Mouse (Mus musculus): ENCODE data around the gene Inafm1. TPM values are rescaled to one million over a fixed set of nuclear protein-coding genes. Genes with fewer than 3 reads are reported as not detected.

Gene Inafm1
- 5.6 and 7.4 TPM in 2 replicates for total RNA-seq (2012; rRNA removed)
- total RNA-seq (2014; rRNA removed), result 1.1 and 1.5 TPM in 2 replicates
- 9.3 and 9.5 TPM in 2 replicates for polyA plus RNA-seq (2012; ENCODE audit: insufficient read length, low read depth)

GRCm38 (mm10) chr7:16273081-16273765 is at the start of gene Inafm1:
Gene Inafm1, minus strand, starts transcription at chr7:16273617.
- dilution Hi-C loops (cut with MboI; ENCODE audit: extremely low pct_ligation_motif_present, extremely low pct_unique_long_range_greater_than_20kb, low sequenced_read_pairs) (no loop called here), in situ Hi-C loops (cut with MboI; ENCODE audit: low pct_ligation_motif_present, low pct_unique_long_range_greater_than_20kb, low sequenced_read_pairs) (loop anchor here (5.0 to 25.0 kb wide), 2 partner anchors 91 to 211 kb away; partner anchors contain the start of gene Zfp541)
- Histone ChIP-seq H3K27ac (ENCODE audit: insufficient read depth, low read depth) (peak within 1 kb of the TSS; percentile 50), H3K4me1 (ENCODE audit: control insufficient read depth in 1 of 2, insufficient read depth in 2 of 2) (peaks cover 13 to 27% of the 10 kb centered on the region in 2 experiments), H3K79me2 (replicated peaks; ENCODE audit: control insufficient read depth, extremely low read depth, insufficient read depth, poor library complexity, severe bottlenecking) (no peaks in the 10 kb centered on the region), H3K9me3 (replicated peaks; ENCODE audit: low read length) (no peaks in the 10 kb centered on the region), H3K27me3 (replicated peaks) (no peaks in the 10 kb centered on the region), H3K9ac (ENCODE audit: insufficient read depth, low read depth) (peak within 1 kb of the TSS; percentile 55), H3K36me3 (replicated peaks in 1 of 2; ENCODE audit: control insufficient read depth in 1 of 2, insufficient read depth in 1 of 2, low read length in 1 of 2) (peaks cover 28 to 51% of the 10 kb centered on the region in 2 experiments), H3K4me3 (replicated peaks in 1 of 3; ENCODE audit: low read depth in 2 of 3, low read length in 2 of 3, poor library complexity in 1 of 3) (peak within 1 kb of the TSS; percentile 58 to 72 (median 65)), H3K4me2 (ENCODE audit: insufficient read depth, low read depth, poor library complexity, severe bottlenecking) (peak within 1 kb of the TSS; percentile 67)
- 0 out of 2 replicates have a peak, but pooled peaks have one; percentile 53 for TF ChIP-seq E2F4 (IDR thresholded peaks at IDR 0.05; ENCODE audit: insufficient replicate concordance, low read depth, low read length)
- no peak for TF ChIP-seq SMC3 (IDR thresholded peaks at IDR 0.05; ENCODE audit: low read depth, low read length)
- no peak for TF ChIP-seq PAX5 (IDR thresholded peaks at IDR 0.05; ENCODE audit: low read length)
- TF ChIP-seq ELF1 (IDR thresholded peaks at IDR 0.05; ENCODE audit: low read depth, low read length), result peak; percentile 25; the same call in 1 of the 2 replicates
- peak; percentile 59; the same call in 1 of the 2 replicates for TF ChIP-seq MAZ (IDR thresholded peaks at IDR 0.05; ENCODE audit: low read depth, low read length)
- DNase-seq (ENCODE audit: extremely low read depth), result peak; percentile 95

DNA sequence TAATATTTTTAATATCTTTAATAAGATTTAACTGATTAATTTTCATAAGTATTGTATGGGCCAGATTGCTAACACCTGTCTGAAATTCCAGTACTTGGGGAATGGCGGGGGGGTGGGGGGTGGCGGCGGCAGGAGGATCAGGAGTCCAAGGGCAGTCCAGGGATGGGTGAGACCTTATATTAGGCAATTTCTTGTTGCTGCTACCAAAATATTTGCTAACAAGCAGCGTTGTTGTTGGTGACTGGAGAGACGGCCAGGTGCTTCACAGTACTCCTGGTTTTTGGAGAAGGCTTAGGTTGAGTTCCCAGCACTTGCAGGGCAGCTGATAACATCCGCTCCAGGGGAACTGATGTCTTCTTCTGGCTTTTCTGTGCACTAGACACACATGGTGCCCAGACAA is 47.1 kb upstream of the Inafm1 start:
- peaks cover 33 to 63% of the 10 kb centered on the region in 2 experiments for H3K36me3 ChIP-seq (replicated peaks in 1 of 2; ENCODE audit: control insufficient read depth in 1 of 2, insufficient read depth in 1 of 2, low read length in 1 of 2)
- in situ Hi-C loops (cut with MboI; ENCODE audit: low pct_ligation_motif_present, low pct_unique_long_range_greater_than_20kb, low sequenced_read_pairs), result no loop called here
- no peak for TF ChIP-seq UBTF (IDR thresholded peaks at IDR 0.05; ENCODE audit: low read depth, low read length)
- TF ChIP-seq RCOR1 (conservative IDR thresholded peaks at IDR 0.05; ENCODE audit: low read depth, low read length), result no peak
- TF ChIP-seq POLR2AphosphoS2 (IDR thresholded peaks at IDR 0.05; ENCODE audit: low read depth, low read length), result no peak
- TF ChIP-seq MYC (IDR thresholded peaks at IDR 0.05; ENCODE audit: low read depth, low read length), result no peak
- TF ChIP-seq USF2 (conservative IDR thresholded peaks at IDR 0.05; ENCODE audit: low read depth, low read length), result no peak
- TF ChIP-seq ZC3H11A (IDR thresholded peaks at IDR 0.05; ENCODE audit: low read depth, low read length), result no peak
- TF ChIP-seq JUND (conservative IDR thresholded peaks at IDR 0.05; ENCODE audit: low read depth, low read length), result no peak
- no peak for TF ChIP-seq MEF2A (IDR thresholded peaks at IDR 0.05; ENCODE audit: borderline replicate concordance, low read depth, low read length)
- TF ChIP-seq BHLHE40 (IDR thresholded peaks at IDR 0.05; ENCODE audit: low read depth, low read length), result no peak
- no peak for TF ChIP-seq POLR2A (IDR thresholded peaks at IDR 0.05; ENCODE audit: low read depth, low read length)
- no peak for TF ChIP-seq CHD2 (IDR thresholded peaks at IDR 0.05; ENCODE audit: low read length)
- no peak for TF ChIP-seq ELF1 (IDR thresholded peaks at IDR 0.05; ENCODE audit: low read depth, low read length)
- no peak for TF ChIP-seq TCF12 (IDR thresholded peaks at IDR 0.05; ENCODE audit: low read depth, low read length)
- no peak for TF ChIP-seq MXI1 (IDR thresholded peaks at IDR 0.05; ENCODE audit: low read depth, low read length)
- no peak for TF ChIP-seq ZMIZ1 (IDR thresholded peaks at IDR 0.05; ENCODE audit: low read depth, low read length)
- no peak for TF ChIP-seq NELFE (IDR thresholded peaks at IDR 0.05; ENCODE audit: low read depth, low read length)
- TF ChIP-seq MAX (IDR thresholded peaks at IDR 0.05; ENCODE audit: low read length), result no peak
- TF ChIP-seq MAZ (IDR thresholded peaks at IDR 0.05; ENCODE audit: low read depth, low read length), result no peak
- no peak for TF ChIP-seq GABPA (IDR thresholded peaks at IDR 0.05; ENCODE audit: insufficient replicate concordance, low read depth, low read length)

More for the DNA sequence above, 47.1 kb upstream of the Inafm1 start:
- H3K4me1 ChIP-seq (ENCODE audit: control insufficient read depth in 1 of 2, insufficient read depth in 2 of 2), result peaks cover 3 to 4% of the 10 kb centered on the region in 2 experiments
- peaks cover 4% of the 10 kb centered on the region; the same call in 1 of the 2 replicates for H3K79me2 ChIP-seq (replicated peaks; ENCODE audit: control insufficient read depth, extremely low read depth, insufficient read depth, poor library complexity, severe bottlenecking)
- H3K27me3 ChIP-seq (replicated peaks), result no peaks in the 10 kb centered on the region
- H3K4me3 ChIP-seq (replicated peaks in 1 of 3; ENCODE audit: low read depth in 2 of 3, low read length in 2 of 3, poor library complexity in 1 of 3), result no peak overlapping the region
- H3K4me2 ChIP-seq (ENCODE audit: insufficient read depth, low read depth, poor library complexity, severe bottlenecking), result no peak overlapping the region
- no peak overlapping the region for H3K9ac ChIP-seq (ENCODE audit: insufficient read depth, low read depth)
- no peak overlapping the region for H3K27ac ChIP-seq (ENCODE audit: insufficient read depth, low read depth)
- dilution Hi-C loops (cut with MboI; ENCODE audit: extremely low pct_ligation_motif_present, extremely low pct_unique_long_range_greater_than_20kb, low sequenced_read_pairs), result no loop called here
- no peaks in the 10 kb centered on the region for H3K9me3 ChIP-seq (replicated peaks; ENCODE audit: low read length)
- DNase-seq (ENCODE audit: extremely low read depth), result no peak
